Comparison of ENCODE assay signal across 2 mouse cellular contexts in genomic region chr17:5196508-5196907, GRCm38 (mm10).
TF ChIP-seq lines count a peak whose summit lies in the region.

No protein-coding gene starts in this region.

TF ChIP-seq in CH12.LX, 34 proteins besides CTCF, POLR2A, EP300 and RAD21 (continued from another document):
- no peak for TF ChIP-seq JUN (IDR thresholded peaks at IDR 0.05; ENCODE audit: insufficient read depth, low read depth, low read length)
- no peak for TF ChIP-seq JUND (conservative IDR thresholded peaks at IDR 0.05; ENCODE audit: low read depth, low read length)
- no peak for TF ChIP-seq BHLHE40 (IDR thresholded peaks at IDR 0.05; ENCODE audit: low read depth, low read length)
TF ChIP-seq in CH12.LX: peak in this region for 0.

TF ChIP-seq in MEL, 35 proteins besides CTCF, POLR2A, EP300 and RAD21 (continued from another document):
- no peak for TF ChIP-seq ZKSCAN1 (IDR thresholded peaks at IDR 0.05; ENCODE audit: low read depth, low read length)
